Mouse (Mus musculus): ENCODE results near the gene Sfmbt1. TPM values are rescaled to one million over a fixed set of nuclear protein-coding genes. Genes with fewer than 3 reads are reported as not detected.

Sfmbt1 gene
- total and polyA plus RNA-seq, 3 experiments, result 9.4 to 33.0 (median 13.7) TPM

- Histone ChIP-seq H3K4me1 (ENCODE audit: control insufficient read depth in 1 of 2, insufficient read depth in 2 of 2, low read length in 2 of 2) (peaks cover 0 to 6% of the 10 kb centered on the region in 2 experiments; a peak in 2 of 4 replicates), H3K27ac (ENCODE audit: control insufficient read depth, low read depth, low read length) (no peak overlapping the region), H3K9ac (ENCODE audit: control insufficient read depth, low read depth, low read length, poor library complexity, severe bottlenecking) (no peak overlapping the region), H3K27me3 (ENCODE audit: control insufficient read depth in 1 of 2, insufficient read depth in 2 of 2, low read length in 2 of 2) (no peaks in the 10 kb centered on the region), H3K4me3 (ENCODE audit: control insufficient read depth in 1 of 2, insufficient read depth in 1 of 2, low read depth in 2 of 2, low read length in 2 of 2) (no peak overlapping the region), H3K9me3 (replicated peaks; ENCODE audit: insufficient read depth, low read length) (no peaks in the 10 kb centered on the region), H3K36me3 (ENCODE audit: control insufficient read depth in 1 of 2, insufficient read depth in 2 of 2, low read length in 2 of 2) (no peaks in the 10 kb centered on the region; a peak in 2 of 4 replicates), H3K79me2 (ENCODE audit: control insufficient read depth, insufficient read depth, low read length, poor library complexity) (no peaks in the 10 kb centered on the region)
- TF ChIP-seq MYC (IDR thresholded peaks at IDR 0.05; ENCODE audit: low read depth, low read length), result no peak
- TF ChIP-seq JUND (IDR thresholded peaks at IDR 0.05; ENCODE audit: low read depth, low read length), result no peak
- TF ChIP-seq ZNF384 (IDR thresholded peaks at IDR 0.05; ENCODE audit: low read depth, low read length), result no peak
- no peak for TF ChIP-seq GATA1 (IDR thresholded peaks at IDR 0.05; ENCODE audit: low read depth, low read length)
- TF ChIP-seq MAFK (IDR thresholded peaks at IDR 0.05; ENCODE audit: borderline replicate concordance, low read depth, low read length), result no peak
- no peak for TF ChIP-seq RCOR1 (IDR thresholded peaks at IDR 0.05; ENCODE audit: low read depth, low read length)
- TF ChIP-seq MYB (IDR thresholded peaks at IDR 0.05; ENCODE audit: low read depth, low read length), result no peak
- no peak for TF ChIP-seq POLR2AphosphoS2 (IDR thresholded peaks at IDR 0.05; ENCODE audit: low read length)
- TF ChIP-seq MAX (IDR thresholded peaks at IDR 0.05; ENCODE audit: low read length), result no peak
- no peak for TF ChIP-seq NELFE (IDR thresholded peaks at IDR 0.05; ENCODE audit: low read depth, low read length)
- TF ChIP-seq ELF1 (IDR thresholded peaks at IDR 0.05; ENCODE audit: low read depth, low read length), result no peak
- no peak for TF ChIP-seq TBP (IDR thresholded peaks at IDR 0.05; ENCODE audit: low read depth, low read length)
- no peak for TF ChIP-seq USF1 (IDR thresholded peaks at IDR 0.05; ENCODE audit: low read depth, low read length)
- TF ChIP-seq ZKSCAN1 (IDR thresholded peaks at IDR 0.05; ENCODE audit: low read depth, low read length), result no peak
- TF ChIP-seq CHD1 (IDR thresholded peaks at IDR 0.05; ENCODE audit: low read depth, low read length), result no peak
- TF ChIP-seq POLR2A (IDR thresholded peaks at IDR 0.05; ENCODE audit: control insufficient read depth in 1 of 2, insufficient read depth in 1 of 2, low read depth in 1 of 2, low read length in 2 of 2, poor library complexity in 1 of 2), result no peak
- TF ChIP-seq RAD21 (IDR thresholded peaks at IDR 0.05; ENCODE audit: low read depth, low read length), result no peak
- no peak for DNase-seq (ENCODE audit: low read depth, low spot score)
These were observed 135.9 kb downstream of the Sfmbt1 start for GRCm38 (mm10) chr14:30850504-30850903.

- H3K27me3 ChIP-seq (ENCODE audit: control insufficient read depth in 1 of 2, insufficient read depth in 2 of 2, low read length in 2 of 2), result no peaks in the 10 kb centered on the region
- H3K9ac ChIP-seq (ENCODE audit: control insufficient read depth, low read depth, low read length, poor library complexity, severe bottlenecking), result no peak overlapping the region
- no peak overlapping the region for H3K27ac ChIP-seq (ENCODE audit: control insufficient read depth, low read depth, low read length)
- DNase-seq (ENCODE audit: low read depth, low spot score), result no peak
- peaks cover 12 to 21% of the 10 kb centered on the region in 2 experiments for H3K4me1 ChIP-seq (ENCODE audit: control insufficient read depth in 1 of 2, insufficient read depth in 2 of 2, low read length in 2 of 2)
- H3K9me3 ChIP-seq (replicated peaks; ENCODE audit: insufficient read depth, low read length), result no peaks in the 10 kb centered on the region
- H3K79me2 ChIP-seq (ENCODE audit: control insufficient read depth, insufficient read depth, low read length, poor library complexity), result no peaks in the 10 kb centered on the region
- H3K36me3 ChIP-seq (ENCODE audit: control insufficient read depth in 1 of 2, insufficient read depth in 2 of 2, low read length in 2 of 2), result peaks cover 2 to 15% of the 10 kb centered on the region in 2 experiments; a peak in 3 of 4 replicates
- TF ChIP-seq JUND (IDR thresholded peaks at IDR 0.05; ENCODE audit: low read depth, low read length) (no peak), KAT2A (conservative IDR thresholded peaks at IDR 0.05; ENCODE audit: low read depth, low read length) (no peak), CHD2 (IDR thresholded peaks at IDR 0.05; ENCODE audit: low read length) (no peak), E2F4 (IDR thresholded peaks at IDR 0.05; ENCODE audit: borderline replicate concordance, low read depth, low read length) (no peak), UBTF (IDR thresholded peaks at IDR 0.05; ENCODE audit: borderline replicate concordance, insufficient read depth, low read depth, low read length) (no peak), USF2 (IDR thresholded peaks at IDR 0.05; ENCODE audit: borderline replicate concordance in 1 of 2, insufficient read depth in 1 of 2, low read depth in 1 of 2, low read length in 2 of 2) (no peak), TBP (IDR thresholded peaks at IDR 0.05; ENCODE audit: low read depth, low read length) (no peak), ETS1 (IDR thresholded peaks at IDR 0.05; ENCODE audit: low read depth, low read length) (no peak), MAZ (IDR thresholded peaks at IDR 0.05; ENCODE audit: low read depth, low read length) (no peak)
- no peak overlapping the region for H3K4me3 ChIP-seq (ENCODE audit: control insufficient read depth in 1 of 2, insufficient read depth in 1 of 2, low read depth in 2 of 2, low read length in 2 of 2)
These were observed 137.7 kb downstream of the Sfmbt1 start for GRCm38 (mm10) chr14:30852325-30852724.

All from MEL (cell line).